Mouse (Mus musculus) cerebellum, adult 2 months (tissue): ENCODE results near the gene Spint4. TPM values are rescaled to one million over a fixed set of nuclear protein-coding genes. Genes with fewer than 3 reads are reported as not detected.

Experiments
- DNase-seq, 2 experiments: peaks; one replicate each; pipeline ENCODE4 v3.0.0; 2021
- H3K27ac ChIP-seq: fragments of 200-500 bp; 2 replicates; pipeline ENCODE4 v1.5.1; 2012; ENCODE audit warnings: low read length, control low read depth, inconsistent platforms; ENCODE audit not compliant: insufficient read depth
- H3K27me3 ChIP-seq: fragments of 200-500 bp; 2 replicates; pipeline ENCODE4 v1.6.1; 2012; ENCODE audit warnings: inconsistent platforms, mild to moderate bottlenecking, low read length, moderate library complexity; ENCODE audit not compliant: control insufficient read depth, insufficient read depth
- H3K4me1 ChIP-seq: fragments of 200-500 bp; 2 replicates; pipeline ENCODE4 v1.6.1; 2011; ENCODE audit warnings: low read length; ENCODE audit not compliant: control insufficient read depth, insufficient read depth
- H3K4me3 ChIP-seq: fragments of 200-500 bp; replicated peaks from 2 replicates; pipeline ENCODE3; 2011; ENCODE audit warnings: mild to moderate bottlenecking, low read depth, low read length, control low read depth; ENCODE audit not compliant: insufficient read depth
- CTCF ChIP-seq: fragments of 200-500 bp; IDR thresholded peaks from 2 replicates; pipeline ENCODE4 v1.5.1; 2011; ENCODE audit warnings: low read depth, mild to moderate bottlenecking, control low read depth, low read length, moderate library complexity, borderline replicate concordance; ENCODE audit not compliant: insufficient read depth
- POLR2A ChIP-seq: fragments of 200-500 bp; IDR thresholded peaks from 2 replicates; pipeline ENCODE4 v1.6.1; 2011; ENCODE audit warnings: low read length, control low read depth, borderline replicate concordance; ENCODE audit not compliant: insufficient read depth
- WGBS: fragments of 180-500 bp; shearing (Covaris S2); methylation state at CpG from one replicate; pipeline ENCODE4 v1.1.7; 2018; 5-methylcytosine and 5-hydroxymethylcytosine counted together
- polyA plus RNA-seq: library from polyadenylated mRNA; depleted of rRNA; stranded (reverse); fragments of >200 nt; gene quantifications from 2 replicates; pipeline ENCODE4 v1.2.3, GENCODE M21; 2012; rRNA removed

Gene Spint4
- not detected in 2 replicates for polyA plus RNA-seq

- H3K4me1 ChIP-seq = no peaks in the 10 kb centered on the region
- TF ChIP-seq POLR2A (no peak), CTCF (no peak)
- H3K4me3 ChIP-seq = no peak within 1 kb of the TSS
- H3K27me3 ChIP-seq = no peaks in the 10 kb centered on the region
- H3K27ac ChIP-seq = 0 out of 2 replicates have a peak within 1 kb of the TSS, but pooled peaks have one; percentile 6
- WGBS = 57% methylated on average over 4 of the region's 4 CpGs
- no peak for DNase-seq
Observed at GRCm38 (mm10) chr2:164698201-164698600, at the start of gene Spint4. Spint4 (plus strand) TSS chr2:164698501.

DNA sequence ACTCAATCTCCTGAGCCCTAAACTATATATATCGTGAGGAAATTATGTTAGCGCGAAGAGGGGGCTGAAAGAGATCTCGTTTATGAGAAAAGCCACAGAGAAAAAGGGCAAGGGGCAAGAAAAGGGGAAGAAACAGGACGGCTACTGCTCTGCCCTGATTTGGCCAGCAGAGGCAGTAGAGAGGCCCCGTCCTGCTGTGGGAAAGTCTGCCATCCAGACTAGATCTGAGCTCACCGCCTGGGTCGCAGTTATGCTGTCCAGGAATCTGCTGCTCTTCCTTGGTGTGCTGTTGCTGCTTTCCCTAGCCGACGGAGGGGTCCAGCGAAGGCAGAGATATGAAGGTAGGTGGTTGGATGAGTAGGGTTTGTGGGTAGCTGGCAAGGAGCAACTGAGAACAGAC lies 42.4 kb upstream of the Spint4 start, which contains the start of gene Wfdc10:
Gene Wfdc10 (plus strand): TSS at position 189 of the 400 bp plus-strand sequence.
- H3K4me3 ChIP-seq = no peak within 1 kb of the TSS
- TF ChIP-seq POLR2A = no peak
- peak; percentile 59 for TF ChIP-seq CTCF
- no peaks in the 10 kb centered on the region for H3K4me1 ChIP-seq
- DNase-seq = peak in 1 of 2 experiments; percentile 13
- H3K27me3 ChIP-seq = no peaks in the 10 kb centered on the region
- WGBS = 13% methylated on average over 11 of the region's 11 CpGs
- H3K27ac ChIP-seq = no peak within 1 kb of the TSS

- no peak for DNase-seq
- H3K27me3 ChIP-seq = no peaks in the 10 kb centered on the region
- TF ChIP-seq CTCF = no peak
- TF ChIP-seq POLR2A = no peak
- H3K27ac ChIP-seq = no peak within 1 kb of the TSS
- H3K4me3 ChIP-seq = no peak within 1 kb of the TSS
- 79% methylated on average over 9 of the region's 9 CpGs for WGBS
- no peaks in the 10 kb centered on the region for H3K4me1 ChIP-seq
Observed at GRCm38 (mm10) chr2:164656483-164656882, 41.8 kb upstream of the Spint4 start, which contains the start of gene Wfdc9. Wfdc9 (minus strand) TSS chr2:164656583.

DNA sequence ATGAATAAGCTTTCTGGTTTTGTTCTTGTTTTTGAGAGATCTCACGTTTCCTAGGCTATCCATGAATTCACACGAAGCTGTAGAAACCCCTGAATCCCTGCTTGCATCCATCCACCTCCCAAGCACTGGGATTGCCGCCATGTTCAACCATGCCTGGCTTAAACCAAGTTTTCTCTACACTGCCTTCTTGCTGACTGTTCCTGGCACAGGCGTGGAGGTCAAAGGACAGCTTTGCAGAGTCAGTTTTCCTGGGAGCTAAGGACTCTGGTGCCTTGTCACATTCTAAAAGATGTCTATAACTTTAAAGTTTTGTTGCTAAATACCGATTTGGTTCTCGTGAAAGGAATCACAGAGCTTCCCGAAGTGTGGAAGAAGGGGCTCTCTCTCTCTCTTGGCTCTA lies 33.5 kb upstream of the Spint4 start:
- 83% methylated on average over 7 of the region's 7 CpGs for WGBS
- TF ChIP-seq CTCF = no peak
- TF ChIP-seq POLR2A = no peak
- Histone ChIP-seq H3K27ac (no peak overlapping the region), H3K27me3 (no peaks in the 10 kb centered on the region), H3K4me3 (no peak overlapping the region), H3K4me1 (no peaks in the 10 kb centered on the region)
- DNase-seq = no peak

- WGBS = 82% methylated on average over 5 of the region's 5 CpGs
- H3K27me3 ChIP-seq = no peaks in the 10 kb centered on the region
- no peak for TF ChIP-seq CTCF
- TF ChIP-seq POLR2A = no peak
Observed at GRCm38 (mm10) chr2:164670261-164670660, 28.0 kb upstream of the Spint4 start.

DNA sequence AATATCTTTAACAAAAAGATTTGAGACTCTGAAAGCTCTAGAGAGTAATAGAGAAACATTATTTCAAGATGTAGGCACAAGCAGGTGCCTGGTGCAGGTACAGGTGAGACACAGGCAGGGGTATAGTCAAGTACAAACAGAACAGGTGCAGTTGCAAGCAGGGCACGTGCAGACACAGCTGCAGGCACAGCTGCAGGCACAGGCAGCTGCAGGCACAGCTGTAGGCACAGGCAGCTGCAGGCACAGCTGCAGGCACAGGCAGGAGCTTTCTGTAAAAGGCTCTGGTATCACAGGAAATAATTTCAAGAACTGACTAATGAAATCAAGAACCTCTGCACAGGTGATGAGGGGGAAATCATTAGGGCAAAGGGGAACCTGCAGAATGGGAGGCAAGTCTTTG lies 27.4 kb upstream of the Spint4 start:
- Histone ChIP-seq H3K27ac (no peak overlapping the region), H3K4me3 (no peak overlapping the region), H3K27me3 (no peaks in the 10 kb centered on the region), H3K4me1 (no peaks in the 10 kb centered on the region)
- TF ChIP-seq CTCF (no peak), POLR2A (no peak)
- WGBS = 11% methylated on average over 1 of the region's 1 CpGs
- no peak for DNase-seq

More at GRCm38 (mm10) chr2:164670261-164670660, 28.0 kb upstream of the Spint4 start:
- no peak for DNase-seq
- H3K4me1 ChIP-seq = no peaks in the 10 kb centered on the region
- H3K4me3 ChIP-seq = no peak overlapping the region
- H3K27ac ChIP-seq = no peak overlapping the region

- Histone ChIP-seq H3K27ac (no peak within 1 kb of the TSS), H3K4me1 (no peaks in the 10 kb centered on the region), H3K4me3 (no peak within 1 kb of the TSS), H3K27me3 (no peaks in the 10 kb centered on the region; the same call in 1 of the 2 replicates)
- no peak for TF ChIP-seq POLR2A
- no peak for TF ChIP-seq CTCF
- no peak for DNase-seq
- WGBS = 75% methylated on average over 7 of the region's 7 CpGs
Observed at GRCm38 (mm10) chr2:164673987-164674386, 24.3 kb upstream of the Spint4 start, which contains the start of gene Wfdc11. Wfdc11 (minus strand) TSS chr2:164674087.

GRCm38 (mm10) chr2:164676103-164676502 lies 22.2 kb upstream of the Spint4 start:
- no peak for DNase-seq
- WGBS = 81% methylated on average over 7 of the region's 7 CpGs

More at GRCm38 (mm10) chr2:164676103-164676502, 22.2 kb upstream of the Spint4 start:
- Histone ChIP-seq H3K27ac (no peak overlapping the region), H3K4me3 (no peak overlapping the region), H3K4me1 (no peaks in the 10 kb centered on the region), H3K27me3 (no peaks in the 10 kb centered on the region; the same call in 1 of the 2 replicates)
- no peak for TF ChIP-seq CTCF
- no peak for TF ChIP-seq POLR2A
